Mouse (Mus musculus) layer of hippocampus, adult 2 months (tissue): ENCODE measurements around the gene Duxf3. TPM values are rescaled to one million over a fixed set of nuclear protein-coding genes. Genes with fewer than 3 reads are reported as not detected.
"Not testable (repeated sequence)": the region's sequence is repeated elsewhere in the genome, so short reads cannot be mapped to it uniquely, and the experiment has no call there.

ENCODE experiments used
- DNase-seq, 2 experiments: peaks; one replicate each; pipeline ENCODE4 v3.0.0; 2022; ENCODE audit warnings: low spot score in 2 of 2
- H3K27ac ChIP-seq: fragments of 200-600 bp; 2 replicates; pipeline ENCODE4 v1.8.1; 2022
- H3K4me3 ChIP-seq: fragments of 200-600 bp; 2 replicates; pipeline ENCODE4 v1.8.1; 2022; ENCODE audit warnings: mild to moderate bottlenecking
- CTCF ChIP-seq: fragments of 200-600 bp; conservative IDR thresholded peaks from 2 replicates; pipeline ENCODE4 v1.8.1; 2022; ENCODE audit warnings: antibody characterized with exemption, mild to moderate bottlenecking, moderate library complexity
- long read RNA-seq, 2 experiments: library from polyadenylated mRNA; stranded (forward); transcript quantifications; one replicate each; pipeline ENCODE4 v2.0.0; 2021; ENCODE audit warnings: borderline mapping rate in 2 of 2
- total RNA-seq, 2 experiments: library from RNA; stranded (reverse); gene quantifications; 2 replicates each; pipeline ENCODE4 v1.2.3; 2021

Gene Duxf3
- total RNA-seq = not detected
- long read RNA-seq, experiment 1 = 0 reads
- long read RNA-seq, experiment 2 = 0 reads

GRCm38 (mm10) chr10:58232641-58232969 is at the start of gene Duxf3:
Gene Duxf3, minus strand, starts transcription at chr10:58232675.
- not testable (repeated sequence) for H3K27ac ChIP-seq, DNase-seq, H3K4me3 ChIP-seq

GRCm38 (mm10) chr10:58282238-58282637 is 49.8 kb upstream of the Duxf3 start:
- Histone ChIP-seq H3K27ac (no peak overlapping the region), H3K4me3 (no peak overlapping the region)
- no peak for TF ChIP-seq CTCF
- no peak for DNase-seq

GRCm38 (mm10) chr10:58258466-58258865 is 26.0 kb upstream of the Duxf3 start:
- TF ChIP-seq CTCF = peak; percentile 52
- DNase-seq = no peak

GRCm38 (mm10) chr10:58255954-58256353 is 23.5 kb upstream of the Duxf3 start:
- no peak for DNase-seq
- TF ChIP-seq CTCF = no peak
- Histone ChIP-seq H3K4me3 (peak overlapping the region; percentile 84), H3K27ac (peak overlapping the region; percentile 93; the same call in 1 of the 2 replicates)

More at GRCm38 (mm10) chr10:58258466-58258865, 26.0 kb upstream of the Duxf3 start:
- Histone ChIP-seq H3K27ac (no peak overlapping the region), H3K4me3 (no peak overlapping the region)

- no peak for TF ChIP-seq CTCF
- H3K27ac ChIP-seq = peak within 1 kb of the TSS; percentile 93
- peak within 1 kb of the TSS; percentile 84 for H3K4me3 ChIP-seq
- peak; percentile 92 to 94 for DNase-seq
Observed at GRCm38 (mm10) chr10:58255213-58255892, 22.9 kb upstream of the Duxf3 start, which contains the start of gene Gcc2. Gene Gcc2, plus strand, starts transcription at chr10:58255497.

- Histone ChIP-seq H3K27ac (peak overlapping the region; percentile 93), H3K4me3 (peak overlapping the region; percentile 84)
- DNase-seq = no peak
- TF ChIP-seq CTCF = no peak
Observed at GRCm38 (mm10) chr10:58254635-58255175, 22.2 kb upstream of the Duxf3 start.

- no peak for DNase-seq
- H3K4me3 ChIP-seq = no peak overlapping the region
- TF ChIP-seq CTCF = peak; percentile 11; the same call in 1 of the 2 replicates
- no peak overlapping the region for H3K27ac ChIP-seq
Observed at GRCm38 (mm10) chr10:58249535-58249934, 17.1 kb upstream of the Duxf3 start.

- H3K4me3 ChIP-seq, H3K27ac ChIP-seq: not testable (repeated sequence)
- peak; percentile 49 to 67 for DNase-seq
Observed at GRCm38 (mm10) chr10:58238984-58239740, 6.7 kb upstream of the Duxf3 start.

- no peak for TF ChIP-seq CTCF
- H3K4me3 ChIP-seq = no peak within 1 kb of the TSS
Observed at GRCm38 (mm10) chr10:58236613-58237012, 4.1 kb upstream of the Duxf3 start, which contains the start of gene Gm4981. Gene Gm4981, minus strand, starts transcription at chr10:58236701.

GRCm38 (mm10) chr10:58234985-58235384 is 2.5 kb upstream of the Duxf3 start:
- not testable (repeated sequence) for H3K27ac ChIP-seq, H3K4me3 ChIP-seq, DNase-seq

More at GRCm38 (mm10) chr10:58236613-58237012, 4.1 kb upstream of the Duxf3 start, which contains the start of gene Gm4981:
- no peak for DNase-seq
- no peak within 1 kb of the TSS for H3K27ac ChIP-seq

GRCm38 (mm10) chr10:58233740-58234121 is 1.3 kb upstream of the Duxf3 start:
- not testable (repeated sequence) for DNase-seq, H3K27ac ChIP-seq, H3K4me3 ChIP-seq

- DNase-seq, H3K27ac ChIP-seq, H3K4me3 ChIP-seq: not testable (repeated sequence)
Observed at GRCm38 (mm10) chr10:58233054-58233739, 722 bp upstream of the Duxf3 start.

GRCm38 (mm10) chr10:58231779-58232640 is 465 bp downstream of the Duxf3 start:
- H3K4me3 ChIP-seq, H3K27ac ChIP-seq: not testable (repeated sequence)
- DNase-seq = peak; percentile 68 to 72

- H3K4me3 ChIP-seq, DNase-seq, H3K27ac ChIP-seq: not testable (repeated sequence)
Observed at GRCm38 (mm10) chr10:58231088-58231487, 1.4 kb downstream of the Duxf3 start.

GRCm38 (mm10) chr10:58230021-58230420 is 2.5 kb downstream of the Duxf3 start:
- DNase-seq = not testable (repeated sequence)

GRCm38 (mm10) chr10:58227798-58228197 is 4.7 kb downstream of the Duxf3 start:
- not testable (repeated sequence) for H3K4me3 ChIP-seq, DNase-seq, H3K27ac ChIP-seq

More at GRCm38 (mm10) chr10:58230021-58230420, 2.5 kb downstream of the Duxf3 start:
- not testable (repeated sequence) for H3K27ac ChIP-seq, H3K4me3 ChIP-seq

- not testable (repeated sequence) for DNase-seq, H3K27ac ChIP-seq
Observed at GRCm38 (mm10) chr10:58226357-58226756, 6.1 kb downstream of the Duxf3 start.

More at GRCm38 (mm10) chr10:58226357-58226756, 6.1 kb downstream of the Duxf3 start:
- not testable (repeated sequence) for H3K4me3 ChIP-seq
